Mouse (Mus musculus) limb, embryonic 14.5 days (tissue): Measurements from ENCODE around the gene Tmed9. TPM values are rescaled to one million over a fixed set of nuclear protein-coding genes. Genes with fewer than 3 reads are reported as not detected.

Source experiments
- ATAC-seq: fragments of 200-750 bp; cut with Nextera tagmentation; 2 replicates; pipeline ENCODE4 v1.8.0; 2017; ENCODE audit warnings: low read depth, moderate number of reproducible peaks, moderate TSS enrichment; ENCODE audit not compliant: low FRiP score
- DNase-seq: peaks from one replicate; pipeline ENCODE4 v3.0.0-alpha.2; 2015; ENCODE audit warnings: low spot score
- H3K27ac ChIP-seq: fragments of 300-500 bp; sonication (generic); replicated peaks from 2 replicates; pipeline ENCODE4 v1.5.1; 2014; ENCODE audit warnings: low read depth, mild to moderate bottlenecking, low read length, moderate library complexity, mixed read lengths
- H3K27me3 ChIP-seq: fragments of 300-500 bp; sonication (generic); 2 replicates; pipeline ENCODE4 v1.6.1; 2014; ENCODE audit warnings: low read length, mixed read lengths; ENCODE audit not compliant: control insufficient read depth, insufficient read depth
- H3K36me3 ChIP-seq: fragments of 300-500 bp; sonication (generic); 2 replicates; pipeline ENCODE4 v1.6.1; 2014; ENCODE audit warnings: mild to moderate bottlenecking, low read length, moderate library complexity, mixed read lengths; ENCODE audit not compliant: control insufficient read depth, insufficient read depth
- H3K4me1 ChIP-seq: fragments of 300-500 bp; sonication (generic); 2 replicates; pipeline ENCODE4 v1.6.1; 2014; ENCODE audit warnings: antibody characterized with exemption, low read length, mixed read lengths; ENCODE audit not compliant: control insufficient read depth, insufficient read depth
- H3K4me2 ChIP-seq: fragments of 300-500 bp; sonication (generic); replicated peaks from 2 replicates; pipeline ENCODE4 v1.6.1; 2014; ENCODE audit warnings: low read depth, mild to moderate bottlenecking, low read length, moderate library complexity; ENCODE audit not compliant: severe bottlenecking
- H3K4me3 ChIP-seq: fragments of 300-500 bp; sonication (generic); replicated peaks from 2 replicates; pipeline ENCODE4 v1.5.1; 2014; ENCODE audit warnings: low read length
- H3K9ac ChIP-seq: fragments of 300-500 bp; sonication (generic); 2 replicates; pipeline ENCODE4 v1.6.1; 2014; ENCODE audit warnings: mild to moderate bottlenecking, low read depth, low read length, moderate library complexity; ENCODE audit not compliant: severe bottlenecking
- H3K9me3 ChIP-seq: fragments of 300-500 bp; sonication (generic); 2 replicates; pipeline ENCODE4 v1.6.1; 2016; ENCODE audit warnings: low read length; ENCODE audit not compliant: control insufficient read depth
- POLR2A ChIP-seq: fragments of 200-500 bp; IDR thresholded peaks from 2 replicates; pipeline ENCODE4 v1.8.0; 2012; ENCODE audit warnings: inconsistent platforms, mild to moderate bottlenecking, moderate library complexity, borderline replicate concordance; ENCODE audit not compliant: insufficient read depth, insufficient read length; ENCODE audit errors: extremely low read depth
- WGBS: fragments of 180-500 bp; shearing (Covaris S2); extraction: QIAGEN DNeasy Blood & Tissue Kit; methylation state at CpG from one replicate; pipeline ENCODE4 v1.1.7; 2014; 5-methylcytosine and 5-hydroxymethylcytosine counted together
- polyA plus RNA-seq, 2 experiments: library from polyadenylated mRNA; depleted of rRNA in 1 of 2; stranded (reverse) in 1 of 2; unstranded in 1 of 2; fragments of >200 nt; fragmentation: Nextera tagmentation in 1 of 2; extraction: Ambion mirVana in 1 of 2; gene quantifications; 2 replicates each; pipeline versions ENCODE4 v1.2.1 to v1.2.3; 2012 to 2014

Gene Tmed9
- polyA plus RNA-seq (2012; rRNA removed), result 182 and 228 TPM in 2 replicates
- 78.6 and 83.0 TPM in 2 replicates for polyA plus RNA-seq (2014; fragmentation: Nextera tagmentation; extraction: Ambion mirVana)

GRCm38 (mm10) chr13:55573432-55573831 is at the start of gene Tmed9:
Gene Tmed9, plus strand, starts transcription at chr13:55573732.
- Histone ChIP-seq H3K27ac (no peak within 1 kb of the TSS), H3K4me2 (no peak within 1 kb of the TSS), H3K4me3 (no peak within 1 kb of the TSS), H3K9ac (no peak within 1 kb of the TSS), H3K36me3 (peaks cover 7% of the 10 kb centered on the region), H3K4me1 (peaks cover 14% of the 10 kb centered on the region), H3K9me3 (no peaks in the 10 kb centered on the region; the same call in 1 of the 2 replicates), H3K27me3 (no peaks in the 10 kb centered on the region)
- ATAC-seq (no peak), DNase-seq (no peak)
- TF ChIP-seq POLR2A, result no peak
- 99% methylated on average over 2 of the region's 2 CpGs for WGBS

GRCm38 (mm10) chr13:55523951-55524600 is 49.5 kb upstream of the Tmed9 start:
- no peak for TF ChIP-seq POLR2A
- H3K27ac ChIP-seq, result no peak overlapping the region
- no peaks in the 10 kb centered on the region for H3K9me3 ChIP-seq
- WGBS, result 89% methylated on average over 23 of the region's 23 CpGs
- DNase-seq (no peak), ATAC-seq (no peak)
- H3K4me1 ChIP-seq, result no peaks in the 10 kb centered on the region
- no peak overlapping the region for H3K9ac ChIP-seq
- peaks cover 1% of the 10 kb centered on the region; the same call in 1 of the 2 replicates for H3K36me3 ChIP-seq
- no peaks in the 10 kb centered on the region for H3K27me3 ChIP-seq
- no peak overlapping the region for H3K4me2 ChIP-seq
- no peak overlapping the region for H3K4me3 ChIP-seq

- TF ChIP-seq POLR2A, result no peak
- no peak for DNase-seq
- H3K9ac ChIP-seq, result no peak overlapping the region
- WGBS, result 78% methylated on average over 16 of the region's 16 CpGs
- H3K27me3 ChIP-seq, result no peaks in the 10 kb centered on the region
- no peaks in the 10 kb centered on the region for H3K4me1 ChIP-seq
- peaks cover 18% of the 10 kb centered on the region for H3K36me3 ChIP-seq
- no peaks in the 10 kb centered on the region for H3K9me3 ChIP-seq
- no peak overlapping the region for H3K27ac ChIP-seq
- H3K4me2 ChIP-seq, result no peak overlapping the region
- no peak overlapping the region for H3K4me3 ChIP-seq
- no peak for ATAC-seq
Observed at GRCm38 (mm10) chr13:55525733-55526553, 47.6 kb upstream of the Tmed9 start.

GRCm38 (mm10) chr13:55527212-55527611 is 46.3 kb upstream of the Tmed9 start:
- Histone ChIP-seq H3K4me2 (no peak overlapping the region), H3K4me3 (no peak overlapping the region), H3K36me3 (peaks cover 30% of the 10 kb centered on the region), H3K4me1 (no peaks in the 10 kb centered on the region), H3K27ac (no peak overlapping the region), H3K9ac (no peak overlapping the region), H3K9me3 (no peaks in the 10 kb centered on the region), H3K27me3 (no peaks in the 10 kb centered on the region)
- no peak for DNase-seq
- no peak for ATAC-seq
- WGBS, result 79% methylated on average over 16 of the region's 16 CpGs
- TF ChIP-seq POLR2A, result no peak
